Mouse (Mus musculus) left cerebral cortex, adult 2 months (tissue): ENCODE measurements around the gene Pgm5. TPM values are rescaled to one million over a fixed set of nuclear protein-coding genes. Genes with fewer than 3 reads are reported as not detected.
A peak's percentile ranks its signal among the peaks of the same experiment; 100 is the strongest.

ENCODE experiments used
- DNase-seq, 2 experiments: peaks; one replicate each; pipeline ENCODE4 v3.0.0; 2021 to 2022; ENCODE audit warnings: low spot score in 2 of 2, mixed read lengths in 1 of 2; ENCODE audit errors: extremely low spot score in 1 of 2
- H3K27ac ChIP-seq: fragments of 200-600 bp; 2 replicates; pipeline ENCODE4 v1.8.1; 2022
- H3K4me3 ChIP-seq: fragments of 200-600 bp; 2 replicates; pipeline ENCODE4 v1.8.1; 2022
- CTCF ChIP-seq: fragments of 200-600 bp; IDR thresholded peaks from 2 replicates; pipeline ENCODE4 v1.8.1; 2022; ENCODE audit warnings: antibody characterized with exemption, mild to moderate bottlenecking, moderate library complexity
- intact Hi-C: fragments of 180-260 bp; cut with DNase I; formaldehyde crosslinking; loops from one replicate; pipeline ENCODE4 v1.15.1; 2025
- long read RNA-seq, 2 experiments: library from polyadenylated mRNA; stranded (forward); transcript quantifications; one replicate each; pipeline ENCODE4 v2.0.0; 2021; ENCODE audit warnings: borderline mapping rate in 2 of 2
- total RNA-seq, 2 experiments: library from RNA; stranded (reverse); gene quantifications; 2 replicates each; pipeline ENCODE4 v1.2.3; 2021

The Pgm5 gene
- total RNA-seq: 1 to 10 TPM; 6.2 to 6.3 TPM
- long read RNA-seq, experiment 1: 0 reads
- long read RNA-seq, experiment 2: 0 reads

DNA sequence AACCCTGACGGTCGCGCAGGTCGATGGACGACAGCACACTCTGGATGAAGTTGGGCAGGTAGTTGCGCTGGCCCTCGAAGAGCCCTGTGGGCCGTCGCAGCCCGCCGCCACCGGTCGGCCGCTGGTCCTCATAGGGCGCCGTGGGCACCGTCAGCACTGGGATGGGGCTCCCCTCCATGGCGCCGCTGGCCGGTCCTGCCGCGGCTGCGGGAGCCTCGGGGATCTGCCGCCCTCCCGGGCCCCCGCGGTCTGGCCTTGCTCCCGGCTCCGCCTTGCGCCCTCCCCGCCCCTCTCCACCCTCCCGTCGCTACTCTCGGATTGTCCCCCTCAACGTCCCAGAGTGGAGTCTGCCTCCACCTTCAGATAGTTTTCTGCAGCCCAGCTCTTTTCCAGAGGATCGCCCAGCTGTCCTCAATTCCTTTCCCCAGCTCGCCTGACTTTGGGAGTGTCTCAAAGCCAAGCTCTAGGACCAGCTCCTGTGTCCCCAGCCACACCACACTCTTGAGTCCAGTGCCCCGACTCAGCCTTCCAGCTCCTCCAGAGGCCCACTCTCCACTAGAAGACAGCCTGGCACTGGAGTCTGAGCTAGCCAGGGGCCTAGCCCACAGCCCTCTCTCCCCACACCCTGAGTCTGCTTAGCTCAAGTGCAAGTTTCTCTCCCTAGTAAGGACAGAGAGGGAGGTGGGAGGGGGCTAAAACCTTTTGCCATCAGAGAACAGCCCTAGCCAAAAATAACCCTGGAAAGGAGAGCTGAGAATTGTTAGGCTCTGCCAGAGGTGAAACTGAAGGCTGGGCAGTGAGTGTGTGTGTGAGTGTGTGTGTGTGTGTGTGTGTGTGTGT, at the start of gene Pgm5:
TSS of gene Pgm5 (minus strand) at position 244 of the 840 bp plus-strand sequence.
- H3K4me3 ChIP-seq: peak within 1 kb of the TSS; percentile 42
- no peak within 1 kb of the TSS for H3K27ac ChIP-seq
- DNase-seq: no peak
- intact Hi-C loops: no loop called here
- TF ChIP-seq CTCF: no peak

DNA sequence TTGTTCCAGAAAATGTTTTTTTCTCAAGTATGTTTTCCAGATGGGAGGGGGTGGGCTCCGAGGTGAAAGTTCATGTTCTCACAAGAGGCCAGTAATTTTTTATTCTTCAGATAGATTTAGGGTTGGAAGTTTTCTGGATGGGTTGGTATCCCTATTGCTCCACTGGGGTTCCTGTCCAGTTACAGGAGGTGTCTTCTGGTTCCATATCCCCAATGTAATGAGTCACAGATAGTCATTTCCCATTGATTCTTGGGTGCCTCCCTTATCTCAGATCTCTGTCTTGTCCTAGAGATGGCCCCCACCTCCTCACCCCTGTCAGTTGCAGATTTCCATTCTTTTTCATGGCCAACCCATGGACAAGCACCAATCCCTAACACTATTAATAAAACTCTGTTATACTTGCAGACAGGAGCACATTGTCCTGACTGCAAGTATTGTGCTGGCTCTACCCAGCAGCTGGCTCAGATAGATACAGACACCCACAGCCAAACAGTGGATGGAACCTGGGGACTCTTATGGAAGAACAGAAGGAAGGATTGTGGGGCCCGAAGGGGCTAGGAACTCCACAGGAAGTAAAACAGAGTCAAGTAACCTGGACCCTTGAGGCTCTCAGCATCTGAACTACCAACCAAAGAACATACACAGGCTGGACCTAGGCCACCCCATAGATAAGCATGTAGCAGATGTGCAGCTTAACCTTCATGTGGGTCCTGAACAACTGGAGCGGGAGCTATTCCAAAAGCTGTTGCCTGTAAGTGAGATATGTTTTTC, 46.9 kb upstream of the Pgm5 start:
- no peak for TF ChIP-seq CTCF
- no peak for DNase-seq
- intact Hi-C loops: no loop called here

DNA sequence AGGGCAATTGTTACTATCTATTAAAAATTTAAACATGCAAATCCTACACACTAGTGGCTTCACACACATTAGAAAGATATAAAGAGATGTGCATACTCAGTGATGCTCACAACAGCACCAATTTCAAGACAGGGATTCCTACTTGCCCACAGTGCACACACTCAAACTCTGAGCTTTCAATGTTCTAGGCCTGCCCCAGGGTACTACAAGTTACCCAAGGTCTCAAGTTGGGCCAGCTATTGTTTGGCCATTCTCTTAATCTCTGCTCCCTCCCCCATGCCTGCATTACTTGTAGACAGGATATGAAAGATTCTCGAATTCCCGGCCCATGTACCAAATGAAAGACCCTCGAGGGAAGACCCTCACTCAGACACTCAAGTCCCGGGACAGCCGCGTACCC, 46.0 kb upstream of the Pgm5 start:
- H3K27ac ChIP-seq: no peak overlapping the region
- DNase-seq: no peak
- H3K4me3 ChIP-seq: no peak overlapping the region
- TF ChIP-seq CTCF: no peak
- intact Hi-C loops: no loop called here

More for the DNA sequence above, 46.9 kb upstream of the Pgm5 start:
- no peak overlapping the region for H3K4me3 ChIP-seq
- no peak overlapping the region for H3K27ac ChIP-seq

DNA sequence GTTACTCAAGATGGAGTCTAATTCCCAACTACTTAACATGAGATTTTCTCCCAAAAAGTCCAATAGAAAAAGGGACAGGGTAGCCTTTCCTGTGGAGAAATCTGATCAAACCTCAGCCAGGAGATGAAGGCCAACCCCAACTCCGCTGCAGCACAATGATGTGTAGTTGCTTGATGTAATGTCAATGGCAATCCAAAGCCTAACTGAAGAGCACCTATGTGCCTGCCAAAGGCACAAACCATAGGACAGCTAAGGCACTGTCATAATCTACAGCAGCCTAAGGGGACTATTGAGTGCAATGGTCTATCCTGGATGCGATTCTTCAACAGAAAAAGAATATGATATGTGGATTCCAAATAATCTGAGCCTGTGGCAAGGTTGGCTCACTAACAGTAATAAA, 41.2 kb upstream of the Pgm5 start:
- TF ChIP-seq CTCF: no peak
- H3K4me3 ChIP-seq: no peak overlapping the region
- H3K27ac ChIP-seq: no peak overlapping the region
- intact Hi-C loops: no loop called here
- no peak for DNase-seq

DNA sequence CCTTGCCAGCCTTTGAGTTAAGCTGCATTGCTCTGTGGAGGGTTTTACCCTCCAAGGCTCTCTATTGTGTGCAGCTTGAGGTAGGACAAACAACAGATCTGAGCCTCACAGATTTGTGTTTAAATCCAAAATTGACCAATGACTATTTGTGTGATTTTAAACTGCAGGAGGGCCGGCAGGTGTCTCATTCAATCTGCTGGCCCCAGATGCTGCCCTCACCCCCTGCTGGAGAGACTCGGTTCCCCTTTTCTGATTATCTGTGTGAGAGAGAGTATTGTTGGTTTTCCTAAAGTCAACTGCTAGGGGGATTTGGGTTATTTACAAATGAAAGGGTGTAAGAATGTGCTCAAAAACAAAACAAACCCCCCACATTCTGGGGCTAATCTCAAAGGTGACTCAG, 40.6 kb upstream of the Pgm5 start:
- H3K27ac ChIP-seq: no peak overlapping the region
- DNase-seq: no peak
- intact Hi-C loops: no loop called here
- no peak overlapping the region for H3K4me3 ChIP-seq
- no peak for TF ChIP-seq CTCF

DNA sequence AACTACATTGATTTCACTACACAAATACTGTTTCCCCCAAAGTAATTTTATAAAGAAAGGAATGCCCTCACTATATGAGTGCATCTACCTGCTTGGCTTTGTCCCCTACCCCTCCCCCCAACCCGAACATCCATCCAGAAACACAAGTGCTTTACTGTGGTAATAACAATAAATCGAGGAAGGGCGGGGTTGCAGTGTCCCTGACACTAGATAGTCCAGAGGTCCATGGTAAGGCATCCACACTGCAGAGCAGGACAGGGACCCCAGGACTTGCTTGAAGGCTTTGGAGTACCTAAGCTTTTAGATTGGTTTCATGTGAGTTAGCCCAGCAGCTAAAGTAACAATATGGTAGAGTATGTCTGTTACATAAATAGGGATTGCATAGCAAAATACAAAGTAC, 40.0 kb upstream of the Pgm5 start:
- H3K4me3 ChIP-seq: no peak overlapping the region
- intact Hi-C loops: no loop called here
- no peak for DNase-seq

DNA sequence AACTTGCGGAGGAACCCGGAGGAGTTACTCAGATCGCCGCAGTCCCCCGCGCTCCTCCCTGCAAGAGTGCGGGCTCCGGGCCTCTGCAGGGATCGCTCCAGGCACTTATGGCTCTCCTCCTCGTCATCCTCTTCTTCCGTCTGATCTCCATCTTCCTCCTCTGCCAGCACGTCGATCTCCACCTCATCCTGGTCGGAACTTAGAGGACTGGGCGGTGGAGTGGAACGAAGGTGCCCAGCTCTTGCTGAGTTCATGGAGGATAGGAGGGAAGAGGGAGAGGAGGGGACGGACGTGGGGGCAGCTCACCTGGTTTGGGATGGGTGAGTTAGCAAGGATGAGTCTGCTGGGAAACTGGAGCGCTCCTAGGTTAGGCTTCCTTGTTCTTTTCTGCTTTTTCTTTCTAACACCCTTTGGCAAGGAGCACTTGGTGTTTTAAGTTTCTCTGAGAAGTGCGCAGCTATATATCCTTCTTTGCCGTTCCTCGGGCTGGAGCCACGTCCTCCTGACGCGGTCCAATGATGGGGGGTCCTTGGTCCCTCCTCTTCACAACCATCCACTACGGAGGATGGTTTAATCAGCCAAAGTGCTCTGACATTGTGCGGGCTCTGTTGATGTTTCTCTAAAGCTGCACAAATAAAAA, 39.0 kb upstream of the Pgm5 start, which contains the start of gene Foxd4:
TSS of gene Foxd4 (minus strand) at position 617 of the 640 bp plus-strand sequence.
- H3K27ac ChIP-seq: no peak within 1 kb of the TSS
- intact Hi-C loops: no loop called here
- peak within 1 kb of the TSS; percentile 11 for H3K4me3 ChIP-seq
- no peak for TF ChIP-seq CTCF
- DNase-seq: no peak

More for the DNA sequence above, 40.0 kb upstream of the Pgm5 start:
- TF ChIP-seq CTCF: no peak
- H3K27ac ChIP-seq: no peak overlapping the region

DNA sequence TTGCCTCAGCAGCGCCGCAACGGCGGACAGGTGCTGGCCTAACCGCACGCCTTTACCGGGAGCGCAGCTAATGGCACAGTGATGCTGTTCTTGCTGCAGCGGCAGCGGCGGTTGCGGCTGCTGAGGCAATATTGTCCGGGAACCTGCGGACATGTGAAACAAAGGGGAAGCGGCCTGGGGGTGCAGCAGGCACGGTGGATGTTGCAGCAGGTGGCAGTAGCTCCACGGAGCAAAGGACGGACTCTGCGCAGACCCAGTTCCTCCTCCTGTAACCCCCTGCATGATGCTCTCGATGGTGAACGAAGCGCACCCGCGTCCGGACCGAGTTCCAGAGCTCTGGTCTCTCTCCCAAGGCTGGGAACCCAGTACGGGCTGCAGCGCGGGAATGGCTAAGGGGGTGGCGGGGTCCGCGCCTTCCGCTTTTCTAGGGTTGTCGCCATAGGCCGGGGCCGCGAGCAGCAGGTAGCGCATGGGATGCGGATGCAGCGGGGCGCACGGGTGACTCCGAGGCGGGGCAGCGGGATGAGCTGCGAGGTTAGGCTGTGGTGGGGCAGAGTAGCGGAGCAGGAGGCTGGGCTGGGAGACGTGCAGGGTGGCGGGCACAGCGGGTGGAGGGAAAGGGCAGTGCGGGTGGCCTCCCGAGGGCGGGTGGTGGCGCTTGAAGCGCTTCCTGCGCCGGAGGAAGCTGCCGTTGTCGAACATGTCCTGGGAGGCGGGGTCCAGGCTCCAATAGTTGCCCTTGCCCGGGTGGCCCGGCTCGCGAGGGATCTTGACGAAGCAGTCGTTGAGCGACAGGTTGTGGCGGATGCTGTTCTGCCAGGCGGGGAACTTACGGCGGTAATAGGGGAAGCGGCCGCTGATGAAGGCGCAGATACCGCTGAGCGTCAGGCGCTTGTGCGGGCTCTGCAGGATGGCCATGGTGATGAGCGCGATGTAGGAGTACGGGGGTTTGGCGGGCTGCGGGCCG, 38.2 kb upstream of the Pgm5 start:
- intact Hi-C loops: loop anchor here (5.0 kb wide), 1 partner anchor 702 kb away; no protein-coding TSS in a partner anchor
- H3K27ac ChIP-seq: no peak overlapping the region
- peak overlapping the region; percentile 11 for H3K4me3 ChIP-seq
- no peak for DNase-seq
- no peak for TF ChIP-seq CTCF

DNA sequence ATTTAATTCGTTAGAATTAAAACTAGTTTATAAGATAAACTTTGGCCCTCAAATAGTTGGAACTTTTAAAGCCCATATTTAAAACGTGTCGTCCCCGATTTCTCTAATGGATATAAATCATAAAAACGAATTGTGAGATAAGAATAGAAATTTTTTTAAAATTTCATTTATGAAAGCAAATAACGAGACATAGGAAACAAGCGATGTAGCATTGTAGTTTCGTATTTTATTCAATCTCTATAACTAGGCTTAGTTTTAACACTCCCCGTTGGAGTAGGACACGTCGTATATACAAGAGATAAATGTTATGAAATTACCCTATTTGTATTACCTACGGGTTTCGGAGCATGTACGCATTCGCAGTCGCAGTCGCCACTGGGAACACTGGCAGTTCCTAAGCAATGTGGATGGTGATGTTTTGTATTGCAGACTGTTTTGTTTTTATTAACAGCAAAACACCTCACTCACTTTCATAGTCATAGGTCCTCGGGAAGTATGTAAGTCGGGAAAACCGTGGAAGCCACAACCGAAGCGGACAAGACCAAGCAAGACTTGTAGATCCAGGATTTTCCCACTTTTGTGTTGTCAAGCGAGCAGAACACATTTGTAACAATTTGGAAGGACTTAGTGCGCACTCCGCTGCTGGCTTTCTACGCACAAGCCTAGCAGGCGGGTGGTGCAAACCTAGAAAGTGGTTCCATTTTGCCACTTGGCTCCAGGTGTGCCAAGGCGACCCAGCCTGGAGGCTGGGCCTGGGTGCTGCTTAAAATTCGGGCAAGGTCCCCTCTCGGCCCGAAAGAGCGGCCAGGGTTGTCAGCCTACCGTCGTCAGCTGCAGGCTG, 37.3 kb upstream of the Pgm5 start:
- no peak for DNase-seq
- H3K4me3 ChIP-seq: no peak overlapping the region

More for the DNA sequence above, 37.3 kb upstream of the Pgm5 start:
- intact Hi-C loops: loop anchor here (5.0 kb wide), 1 partner anchor 703 kb away; no protein-coding TSS in a partner anchor
- no peak overlapping the region for H3K27ac ChIP-seq
- TF ChIP-seq CTCF: no peak
